Mouse (Mus musculus): ENCODE measurements at regions not wholly inside any gene's neighbourhood (a gene's known extent, or its start where the extent isn't known, plus 50 kb on each side); places are given as distances from the start of the nearest gene placed in this dataset.
A peak's percentile ranks its signal among the peaks of the same experiment; 100 is the strongest.

DNA sequence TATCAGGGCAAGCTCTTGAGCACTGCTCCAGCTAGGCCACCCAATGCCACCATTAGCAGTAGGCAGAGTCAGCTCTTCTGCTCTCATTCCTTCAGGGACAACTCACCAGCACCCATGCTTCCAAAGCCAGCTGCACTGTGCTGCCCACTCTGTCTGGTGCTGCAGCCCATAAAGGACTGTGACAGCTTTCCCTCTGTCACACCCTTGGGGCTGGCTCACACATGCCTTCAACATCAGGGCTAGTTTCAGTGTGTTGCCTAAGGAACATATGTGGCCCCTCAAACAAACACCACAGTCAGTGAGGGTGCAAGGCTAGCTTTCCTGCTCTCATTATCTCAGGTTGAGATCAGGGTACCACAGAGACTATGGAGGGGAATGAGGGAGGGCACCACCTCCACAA, 75.3 kb downstream of the Gm19965 start:
- Histone ChIP-seq H3K36me3 (ENCODE audit: control insufficient read depth, insufficient read depth, low read length) (no peaks in the 10 kb centered on the region), H3K27me3 (ENCODE audit: control insufficient read depth, insufficient read depth, low read length) (no peaks in the 10 kb centered on the region), H3K4me2 (replicated peaks; ENCODE audit: low read depth, low read length) (no peak overlapping the region), H3K4me1 (replicated peaks; ENCODE audit: control insufficient read depth, insufficient read depth, low read length) (no peaks in the 10 kb centered on the region), H3K27ac (ENCODE audit: low read depth, low read length) (no peak overlapping the region), H3K9ac (ENCODE audit: low read depth, low read length) (no peak overlapping the region), H3K4me3 (ENCODE audit: low read depth, low read length) (no peak overlapping the region), H3K9me3 (ENCODE audit: control insufficient read depth, low read length) (no peaks in the 10 kb centered on the region)
- ATAC-seq (ENCODE audit: low FRiP score) (peak; percentile 35; the same call in 1 of the 2 replicates), DNase-seq (ENCODE audit: low spot score) (no peak)

DNA sequence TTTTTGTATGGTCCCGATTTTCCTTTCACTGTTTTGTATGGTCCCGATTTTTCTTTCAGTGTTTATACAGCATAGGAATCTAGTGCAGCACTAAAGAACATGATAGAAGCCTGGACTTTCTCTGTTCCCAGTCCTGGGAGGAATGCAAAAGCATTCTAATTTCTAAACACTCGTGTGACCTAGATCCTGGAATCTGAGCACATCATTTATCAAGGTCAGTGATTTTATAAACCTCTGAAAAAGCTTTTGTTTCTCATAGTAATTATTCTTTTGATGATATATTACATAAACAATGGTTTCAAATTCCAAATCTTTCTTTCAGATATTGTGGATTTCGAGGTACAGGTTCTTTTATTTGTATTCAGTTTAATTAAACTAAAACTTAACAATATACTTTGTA, 93.7 kb downstream of the Gm19965 start:
- Histone ChIP-seq H3K36me3 (ENCODE audit: control insufficient read depth, insufficient read depth, low read length) (no peaks in the 10 kb centered on the region), H3K9me3 (ENCODE audit: control insufficient read depth, low read length) (no peaks in the 10 kb centered on the region), H3K9ac (ENCODE audit: low read depth, low read length) (no peak overlapping the region), H3K4me1 (replicated peaks; ENCODE audit: control insufficient read depth, insufficient read depth, low read length) (no peaks in the 10 kb centered on the region), H3K4me2 (replicated peaks; ENCODE audit: low read depth, low read length) (no peak overlapping the region), H3K27me3 (ENCODE audit: control insufficient read depth, insufficient read depth, low read length) (no peaks in the 10 kb centered on the region), H3K27ac (ENCODE audit: low read depth, low read length) (no peak overlapping the region), H3K4me3 (ENCODE audit: low read depth, low read length) (no peak overlapping the region)
- DNase-seq (ENCODE audit: low spot score) = no peak
- no peak for ATAC-seq (ENCODE audit: low FRiP score)
- WGBS = 60% methylated on average over 4 of the region's 4 CpGs

DNA sequence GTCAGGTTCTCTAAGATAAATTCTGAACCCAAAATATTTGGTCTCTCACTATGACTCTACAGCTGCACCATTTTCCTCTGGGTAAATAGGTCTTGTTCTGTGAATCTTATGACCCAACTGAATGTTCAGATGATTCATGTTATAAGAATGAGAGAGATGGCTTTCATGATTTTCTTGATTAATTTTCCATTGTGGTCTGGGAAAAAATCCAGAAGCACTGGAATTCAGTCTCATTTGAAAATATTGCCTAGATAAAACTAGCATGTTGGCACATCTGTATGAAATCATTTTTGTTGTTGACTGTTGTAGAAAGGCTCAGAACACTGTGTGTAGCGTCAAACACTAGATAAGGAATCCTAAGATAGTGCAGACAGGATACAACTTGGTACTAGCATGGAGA, 102.4 kb downstream of the Gm19965 start:
- Histone ChIP-seq H3K27me3 (ENCODE audit: control insufficient read depth, insufficient read depth, low read length) (no peaks in the 10 kb centered on the region), H3K36me3 (ENCODE audit: control insufficient read depth, insufficient read depth, low read length) (no peaks in the 10 kb centered on the region), H3K4me3 (ENCODE audit: low read depth, low read length) (no peak overlapping the region), H3K9me3 (ENCODE audit: control insufficient read depth, low read length) (no peaks in the 10 kb centered on the region), H3K4me2 (replicated peaks; ENCODE audit: low read depth, low read length) (no peak overlapping the region), H3K27ac (ENCODE audit: low read depth, low read length) (no peak overlapping the region), H3K4me1 (replicated peaks; ENCODE audit: control insufficient read depth, insufficient read depth, low read length) (no peaks in the 10 kb centered on the region), H3K9ac (ENCODE audit: low read depth, low read length) (no peak overlapping the region)
- DNase-seq (ENCODE audit: low spot score) (no peak), ATAC-seq (ENCODE audit: low FRiP score) (no peak)
- 81% methylated on average over 1 of the region's 1 CpGs for WGBS

Data from hindbrain, embryonic 11.5 days (tissue).